ENCODE assay signal across 22 mouse cellular contexts in genomic region chr9:8177099-8177498, GRCm38 (mm10). TPM values are rescaled to one million over a fixed set of nuclear protein-coding genes. Genes with fewer than 3 reads are reported as not detected.
DNase-seq lines count a peak whose midpoint lies in the region; ATAC-seq and TF ChIP-seq lines count a peak whose summit lies in the region.
"Had no signal": no experiment of that assay in that cellular context is flagged by ENCODE, and none has a peak within 500 bp of the region (broad histone marks: within the 10 kb centered on the region; RNA-seq: fewer than 3 reads in every experiment).

No protein-coding gene starts in this region.

- no peak for TF ChIP-seq CTCF in cerebellum, adult 2 months (IDR thresholded peaks at IDR 0.05; ENCODE audit: borderline replicate concordance, insufficient read depth, low read depth, low read length)

- H3K9ac ChIP-seq in kidney, embryonic 14.5 days (ENCODE audit: low read depth, low read length) = no peak overlapping the region
- H3K9ac ChIP-seq: embryonic facial prominence, embryonic 12.5 days; forebrain, embryonic 15.5 days; heart, embryonic 15.5 days; hindbrain, embryonic 13.5 days had no signal

- ATAC-seq in kidney, embryonic 14.5 days (ENCODE audit: low FRiP score, low TSS enrichment) = no peak
- ATAC-seq: activated CD4-positive, CD25-positive, alpha-beta regulatory T cell, adult 4 months; forebrain, embryonic 15.5 days; hindbrain, postnatal 0 days; Patski had no signal

- 64% methylated on average over 3 of the region's 3 CpGs for WGBS in cerebellum, adult 2 months
- WGBS in kidney, embryonic 14.5 days = 74% methylated on average over 3 of the region's 3 CpGs

- H3K4me3 ChIP-seq in cerebellum, adult 2 months (replicated peaks; ENCODE audit: insufficient read depth, low read depth, low read length) = no peak overlapping the region
- no peak overlapping the region for H3K4me3 ChIP-seq in kidney, embryonic 14.5 days (ENCODE audit: low read length)
- H3K4me3 ChIP-seq: embryonic facial prominence, embryonic 12.5 days; forebrain, embryonic 15.5 days; heart, adult 2 months; heart, embryonic 15.5 days; hindbrain, embryonic 13.5 days had no signal

- no peaks in the 10 kb centered on the region for H3K4me1 ChIP-seq in cerebellum, adult 2 months (ENCODE audit: control insufficient read depth, insufficient read depth, low read length)
- no peaks in the 10 kb centered on the region for H3K4me1 ChIP-seq in kidney, embryonic 14.5 days (ENCODE audit: control insufficient read depth, insufficient read depth, low read length)
- H3K4me1 ChIP-seq: embryonic facial prominence, embryonic 12.5 days; forebrain, embryonic 15.5 days; heart, embryonic 15.5 days; hindbrain, embryonic 13.5 days had no signal

- no peak overlapping the region for H3K27ac ChIP-seq in cerebellum, adult 2 months (ENCODE audit: insufficient read depth, low read length)
- no peak overlapping the region for H3K27ac ChIP-seq in kidney, embryonic 14.5 days (ENCODE audit: low read depth, low read length)
- H3K27ac ChIP-seq: embryonic facial prominence, embryonic 12.5 days; forebrain, embryonic 15.5 days; heart, adult 2 months; heart, embryonic 15.5 days; hindbrain, embryonic 13.5 days; hindbrain, postnatal 0 days had no signal

- no peaks in the 10 kb centered on the region for H3K9me3 ChIP-seq in kidney, embryonic 14.5 days (ENCODE audit: control insufficient read depth, low read length)
- H3K9me3 ChIP-seq: embryonic facial prominence, embryonic 12.5 days; forebrain, embryonic 15.5 days; heart, embryonic 15.5 days; hindbrain, embryonic 13.5 days had no signal

- TF ChIP-seq POLR2A in cerebellum, adult 2 months (IDR thresholded peaks at IDR 0.05; ENCODE audit: borderline replicate concordance, insufficient read depth, low read length) = no peak

- DNase-seq in left cerebral cortex, adult 11 months (ENCODE audit: low spot score) = peak; percentile 32
- no peak for DNase-seq in left cerebral cortex, postnatal 4 days
- peak; percentile 19 to 21 for DNase-seq in right cerebral cortex, postnatal 10 days (ENCODE audit: low spot score in 2 of 2)
- DNase-seq in right cerebral cortex, postnatal 4 days = no peak
- peak; percentile 28 to 41 for DNase-seq in left cerebral cortex, postnatal 25 days (ENCODE audit: low spot score in 2 of 2)
- no peak for DNase-seq in cerebellum, adult 2 months
- DNase-seq: adrenal gland, postnatal 14 days; cerebellum, adult 9-10 months; cerebellum, postnatal 25 days; gastrocnemius, postnatal 14 days; heart, adult 2 months; heart, postnatal 14 days had no signal

- intact Hi-C loops in left cerebral cortex, postnatal 4 days (cut with DNase I) = no loop called here
- intact Hi-C loops in left cerebral cortex, postnatal 25 days (cut with DNase I) = no loop called here

- H3K36me3 ChIP-seq in kidney, embryonic 14.5 days (ENCODE audit: control insufficient read depth, insufficient read depth, low read length) = no peaks in the 10 kb centered on the region
- H3K36me3 ChIP-seq: embryonic facial prominence, embryonic 12.5 days; forebrain, embryonic 15.5 days; heart, embryonic 15.5 days; hindbrain, embryonic 13.5 days had no signal

- H3K4me2 ChIP-seq in kidney, embryonic 14.5 days (replicated peaks; ENCODE audit: low read depth, low read length) = no peak overlapping the region
- H3K4me2 ChIP-seq: embryonic facial prominence, embryonic 12.5 days; forebrain, embryonic 15.5 days; heart, embryonic 11.5 days; heart, embryonic 15.5 days; hindbrain, embryonic 13.5 days had no signal

- H3K27me3 ChIP-seq in cerebellum, adult 2 months (ENCODE audit: control insufficient read depth, insufficient read depth, low read length) = no peaks in the 10 kb centered on the region
- H3K27me3 ChIP-seq in kidney, embryonic 14.5 days (ENCODE audit: control insufficient read depth, insufficient read depth, low read length) = no peaks in the 10 kb centered on the region
- H3K27me3 ChIP-seq: CH12.LX; embryonic facial prominence, embryonic 12.5 days; forebrain, embryonic 15.5 days; heart, embryonic 15.5 days; hindbrain, embryonic 13.5 days; Patski had no signal

RNA-seq across cellular contexts. Expression of gene Cep126, which starts 43.0 kb away (rescaled TPM):
- 1 to 10 TPM; 9.0 to 9.8 TPM for total RNA-seq in left cerebral cortex, postnatal 4 days (2021)
- total RNA-seq in left cerebral cortex, postnatal 25 days (2021) = 10 to 100 TPM; 17.6 to 21.1 TPM
- 20.3 and 22.3 TPM in 2 replicates for polyA plus RNA-seq in cerebellum, adult 2 months (2012; rRNA removed)
- 5.0 and 6.2 TPM in 2 replicates for polyA plus RNA-seq in kidney, embryonic 14.5 days (2014; fragmentation: Nextera tagmentation; extraction: Ambion mirVana)
- total RNA-seq: CH12.LX had no signal
- polyA plus RNA-seq: activated CD4-positive, CD25-positive, alpha-beta regulatory T cell, adult 4 months had no signal

Comparison
In these comparisons a context has a peak if more than half of its experiments do, and no peak if none do; other contexts are left out.
1. DNase-seq: peak in left cerebral cortex, adult 11 months (single experiment), right cerebral cortex, postnatal 10 days (2 of 2) and left cerebral cortex, postnatal 25 days (2 of 2); none in left cerebral cortex, postnatal 4 days (single experiment), right cerebral cortex, postnatal 4 days (single experiment) and cerebellum, adult 2 months (0 of 2).